Mouse (Mus musculus) heart, postnatal 0 days (tissue): ENCODE data around the gene Sec22c. TPM values are rescaled to one million over a fixed set of nuclear protein-coding genes. Genes with fewer than 3 reads are reported as not detected.
A peak's percentile ranks its signal among the peaks of the same experiment; 100 is the strongest.

Source experiments
- ATAC-seq: fragments of 200-750 bp; cut with Nextera tagmentation; 2 replicates; pipeline ENCODE4 v1.8.0; 2017; ENCODE audit warnings: low read depth, moderate number of reproducible peaks, moderate library complexity; ENCODE audit not compliant: insufficient read depth
- DNase-seq: peaks from one replicate; pipeline ENCODE4 v3.0.0-alpha.2; 2016; ENCODE audit warnings: low spot score
- H3K27ac ChIP-seq: fragments of 300-500 bp; sonication (generic); 2 replicates; pipeline ENCODE4 v1.5.1; 2014; ENCODE audit warnings: low read depth, mild to moderate bottlenecking
- H3K27me3 ChIP-seq: fragments of 300-500 bp; sonication (generic); 2 replicates; pipeline ENCODE4 v1.6.1; 2014; ENCODE audit warnings: low read length, mixed read lengths; ENCODE audit not compliant: control insufficient read depth, insufficient read depth
- H3K36me3 ChIP-seq: fragments of 300-500 bp; sonication (generic); replicated peaks from 2 replicates; pipeline ENCODE4 v1.6.1; 2014; ENCODE audit warnings: low read length, mixed read lengths; ENCODE audit not compliant: control insufficient read depth, insufficient read depth
- H3K4me1 ChIP-seq: fragments of 300-500 bp; sonication (generic); 2 replicates; pipeline ENCODE4 v1.6.1; 2014; ENCODE audit warnings: antibody characterized with exemption; ENCODE audit not compliant: control insufficient read depth, insufficient read depth
- H3K4me2 ChIP-seq: fragments of 300-500 bp; sonication (generic); 2 replicates; pipeline ENCODE4 v1.6.1; 2014; ENCODE audit warnings: low read depth, mild to moderate bottlenecking, low read length, moderate library complexity
- H3K4me3 ChIP-seq: fragments of 300-500 bp; sonication (generic); 2 replicates; pipeline ENCODE4 v1.5.1; 2014; ENCODE audit warnings: low read depth, low read length
- H3K9ac ChIP-seq: fragments of 300-500 bp; sonication (generic); replicated peaks from 2 replicates; pipeline ENCODE4 v1.6.1; 2014; ENCODE audit warnings: low read depth, low read length, mixed read lengths
- H3K9me3 ChIP-seq: fragments of 300-500 bp; sonication (generic); replicated peaks from 2 replicates; pipeline ENCODE4 v1.6.1; 2016; ENCODE audit warnings: low read length; ENCODE audit not compliant: control insufficient read depth
- CTCF ChIP-seq: IDR thresholded peaks from 2 replicates; pipeline ENCODE4 v1.5.1; 2016; ENCODE audit warnings: antibody characterized with exemption, control low read depth, low read depth
- EP300 ChIP-seq: IDR thresholded peaks from 2 replicates; pipeline ENCODE4 v1.6.1; 2016; ENCODE audit warnings: antibody characterized with exemption, low read depth
- WGBS: fragments of 180-500 bp; shearing (Covaris S2); extraction: QIAGEN DNeasy Blood & Tissue Kit; methylation state at CpG from one replicate; pipeline ENCODE4 v1.1.7; 2014; 5-methylcytosine and 5-hydroxymethylcytosine counted together
- polyA plus RNA-seq: library from polyadenylated mRNA; unstranded; fragments of >200 nt; fragmentation: Nextera tagmentation; extraction: Ambion mirVana; gene quantifications from 2 replicates; pipeline ENCODE4 v1.2.1, GENCODE M21; 2015
- total RNA-seq: library from RNA; depleted of rRNA; stranded (reverse); fragments of >200 nt; gene quantifications from 2 replicates; pipeline ENCODE4 v1.2.3, GENCODE M21; 2014; ENCODE audit warnings: low replicate concordance; rRNA removed

Sec22c gene
- total RNA-seq (3.8 and 9.4 TPM in 2 replicates), polyA plus RNA-seq (3.9 and 4.1 TPM in 2 replicates)

DNA sequence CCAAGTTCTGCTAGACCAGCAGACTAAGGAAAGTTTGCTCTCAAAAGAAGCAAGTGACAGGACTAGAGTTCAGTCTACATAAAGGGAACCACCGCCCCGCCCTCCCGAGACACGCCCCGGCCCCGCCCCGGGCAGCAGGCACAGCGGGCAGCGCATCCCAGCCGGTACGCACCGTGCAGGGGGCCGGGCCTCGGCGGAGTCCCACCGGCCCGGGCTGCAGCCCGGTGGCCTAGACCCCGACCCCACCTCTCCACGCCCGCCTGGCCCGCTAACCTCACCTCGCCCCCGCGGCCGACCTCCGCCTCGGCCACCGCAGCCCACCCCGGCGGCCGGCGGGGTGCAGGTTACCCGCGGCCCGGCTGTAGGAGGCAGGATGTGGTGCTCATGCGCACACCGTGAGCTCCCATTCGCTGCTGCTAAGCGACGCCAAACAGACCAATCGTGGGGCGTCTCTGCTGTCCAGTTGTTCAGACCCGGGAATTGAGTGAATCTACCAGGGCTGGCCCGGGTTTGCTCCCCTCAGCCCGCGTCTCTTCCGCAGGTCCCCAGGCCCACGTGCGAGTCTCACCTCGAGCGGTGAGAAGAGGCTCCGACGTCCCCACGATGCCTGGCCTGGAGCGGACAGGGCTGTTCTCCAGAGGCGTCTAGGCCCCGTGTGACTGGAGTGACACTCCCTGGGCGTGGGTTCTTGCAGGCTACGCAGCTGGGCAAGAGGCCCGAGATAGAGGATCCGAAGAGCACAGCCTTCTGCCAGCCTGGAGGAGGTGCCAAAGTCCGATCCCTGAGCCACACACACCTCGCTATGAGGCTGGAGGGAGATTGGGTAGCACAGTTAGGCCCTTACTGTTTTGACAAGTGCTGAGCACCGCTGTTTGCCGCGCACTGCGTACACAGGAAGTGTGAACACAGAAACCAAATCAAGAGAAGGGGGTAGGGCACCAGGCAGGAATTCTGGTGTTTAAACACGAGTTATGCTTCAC is at the start of gene Sec22c:
Gene Sec22c (minus strand): TSS at position 845 of the 980 bp plus-strand sequence.
- Histone ChIP-seq H3K4me2 (peak within 1 kb of the TSS; percentile 70), H3K9ac (peak within 1 kb of the TSS; percentile 42), H3K4me1 (peaks cover 3% of the 10 kb centered on the region; the same call in 1 of the 2 replicates), H3K27ac (peak within 1 kb of the TSS; percentile 63), H3K36me3 (no peaks in the 10 kb centered on the region), H3K9me3 (no peaks in the 10 kb centered on the region), H3K27me3 (no peaks in the 10 kb centered on the region), H3K4me3 (peak within 1 kb of the TSS; percentile 77)
- 1% methylated on average over 69 of the region's 69 CpGs for WGBS
- peak; percentile 92 for DNase-seq
- peak; percentile 97 for ATAC-seq
- TF ChIP-seq EP300: no peak
- no peak for TF ChIP-seq CTCF

DNA sequence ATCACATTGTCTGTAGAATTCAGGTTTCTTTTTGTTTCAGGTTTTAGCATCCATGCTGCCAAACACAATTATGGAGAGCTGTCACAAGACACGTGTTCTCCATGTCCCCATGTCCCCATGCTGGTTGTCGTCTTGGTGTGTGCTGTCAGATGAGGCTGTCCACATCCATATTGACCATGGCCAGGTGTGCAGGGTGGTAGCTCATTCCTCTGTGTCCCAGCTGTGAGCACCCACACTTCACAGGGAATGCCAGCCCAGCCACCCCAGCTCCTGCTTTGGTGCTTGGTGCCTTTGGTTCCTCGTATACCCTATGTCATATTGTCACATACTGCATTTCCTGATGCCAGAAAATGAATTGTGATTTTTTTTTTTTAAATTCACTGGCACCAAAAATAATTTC is 49.3 kb upstream of the Sec22c start:
- TF ChIP-seq EP300 (no peak), CTCF (no peak)
- no peak overlapping the region for H3K27ac ChIP-seq
- H3K36me3 ChIP-seq: peaks cover 66% of the 10 kb centered on the region
- no peak overlapping the region for H3K9ac ChIP-seq
- no peak for DNase-seq
- no peak for ATAC-seq
- no peaks in the 10 kb centered on the region for H3K27me3 ChIP-seq
- no peak overlapping the region for H3K4me2 ChIP-seq
- peaks cover 11% of the 10 kb centered on the region for H3K4me1 ChIP-seq
- H3K9me3 ChIP-seq: no peaks in the 10 kb centered on the region
- H3K4me3 ChIP-seq: no peak overlapping the region
- WGBS: 83% methylated on average over 3 of the region's 3 CpGs

DNA sequence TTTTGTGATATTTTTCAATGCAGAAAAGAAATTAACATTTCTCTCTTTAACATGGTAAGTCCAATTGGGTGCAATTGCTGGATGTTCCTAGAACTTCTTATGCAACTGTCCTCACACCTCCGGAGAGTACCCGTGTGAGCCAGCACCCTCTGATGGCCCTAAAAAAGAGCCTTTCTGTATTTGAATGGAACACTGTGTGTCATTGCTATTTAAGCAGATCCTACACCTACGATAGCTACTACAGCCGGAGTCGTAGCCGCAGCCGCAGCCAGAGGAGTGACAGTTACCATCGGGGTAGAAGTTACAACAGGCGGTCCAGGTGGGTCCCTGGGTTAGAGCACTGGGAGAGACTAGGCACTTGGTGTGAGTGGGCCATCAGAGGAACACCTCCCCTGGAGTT is 47.5 kb upstream of the Sec22c start:
- no peaks in the 10 kb centered on the region for H3K27me3 ChIP-seq
- DNase-seq: no peak
- no peaks in the 10 kb centered on the region for H3K9me3 ChIP-seq
- no peak overlapping the region for H3K4me2 ChIP-seq
- no peak overlapping the region for H3K4me3 ChIP-seq
- peaks cover 84% of the 10 kb centered on the region for H3K36me3 ChIP-seq
- H3K9ac ChIP-seq: no peak overlapping the region
- H3K4me1 ChIP-seq: no peaks in the 10 kb centered on the region; the same call in 1 of the 2 replicates
- 94% methylated on average over 9 of the region's 9 CpGs for WGBS
- ATAC-seq: no peak
- H3K27ac ChIP-seq: no peak overlapping the region
- TF ChIP-seq CTCF (no peak), EP300 (no peak)

DNA sequence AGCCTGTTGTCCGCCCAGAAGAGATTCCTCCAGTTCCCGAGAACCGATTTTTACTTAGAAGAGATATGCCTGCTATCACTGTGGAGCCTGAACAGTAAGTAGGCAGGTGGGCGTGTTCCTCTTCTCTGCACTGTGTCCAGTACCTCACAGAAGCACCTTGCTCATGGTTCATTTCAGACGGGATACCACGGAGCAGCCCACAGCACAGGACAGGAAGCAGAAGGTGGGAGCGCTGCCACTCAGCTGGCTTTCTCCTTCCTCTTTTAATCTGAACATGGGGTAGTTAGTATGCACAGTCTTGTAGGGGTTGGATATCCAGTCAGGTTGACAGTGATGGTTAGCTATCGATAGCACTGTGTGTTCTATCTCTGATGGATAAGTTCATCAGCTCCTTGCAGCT is 38.8 kb upstream of the Sec22c start:
- DNase-seq: no peak
- no peak overlapping the region for H3K9ac ChIP-seq
- H3K27me3 ChIP-seq: no peaks in the 10 kb centered on the region

DNA sequence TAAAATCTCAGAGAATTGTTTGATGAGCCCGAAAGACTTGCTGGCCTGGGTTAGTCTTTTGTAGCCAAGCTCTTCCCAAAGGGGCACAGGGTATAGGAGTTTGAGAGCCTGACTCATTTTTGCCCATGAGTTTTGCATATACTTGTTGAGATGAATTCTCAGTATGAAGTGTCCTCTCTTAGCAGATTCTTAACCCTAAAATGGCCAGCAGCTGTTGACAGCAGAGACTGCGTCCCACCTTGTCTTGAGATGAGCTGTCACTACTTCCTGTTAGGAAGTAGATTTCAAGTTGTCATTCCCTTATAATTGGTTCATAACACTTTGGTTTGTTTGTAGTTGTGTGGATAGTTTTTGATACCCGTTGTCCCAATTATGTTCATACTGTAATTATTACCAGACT is 35.9 kb upstream of the Sec22c start:
- no peak for ATAC-seq
- no peaks in the 10 kb centered on the region for H3K27me3 ChIP-seq
- H3K27ac ChIP-seq: no peak overlapping the region
- no peak for TF ChIP-seq EP300
- no peak for TF ChIP-seq CTCF
- WGBS: 87% methylated on average over 3 of the region's 3 CpGs
- no peak overlapping the region for H3K4me3 ChIP-seq
- H3K9ac ChIP-seq: no peak overlapping the region
- DNase-seq: no peak
- H3K9me3 ChIP-seq: no peaks in the 10 kb centered on the region
- no peak overlapping the region for H3K4me2 ChIP-seq
- peaks cover 67% of the 10 kb centered on the region for H3K36me3 ChIP-seq
- H3K4me1 ChIP-seq: no peaks in the 10 kb centered on the region

More for the DNA sequence above, 38.8 kb upstream of the Sec22c start:
- H3K4me3 ChIP-seq: no peak overlapping the region
- no peak for TF ChIP-seq EP300
- TF ChIP-seq CTCF: no peak
- ATAC-seq: no peak
- no peak overlapping the region for H3K27ac ChIP-seq
- no peak overlapping the region for H3K4me2 ChIP-seq
- peaks cover 90% of the 10 kb centered on the region for H3K36me3 ChIP-seq
- no peaks in the 10 kb centered on the region for H3K9me3 ChIP-seq
- no peaks in the 10 kb centered on the region for H3K4me1 ChIP-seq
- 81% methylated on average over 8 of the region's 8 CpGs for WGBS
